Mouse (Mus musculus) bone marrow macrophage, adult 2 months (primary cell): ENCODE data around the gene Fst. TPM values are rescaled to one million over a fixed set of nuclear protein-coding genes. Genes with fewer than 3 reads are reported as not detected.

Source experiments
- H3K27ac ChIP-seq: 2 replicates; pipeline ENCODE4 v1.5.1; 2012; ENCODE audit warnings: low read depth, low read length; ENCODE audit not compliant: insufficient read depth
- H3K4me1 ChIP-seq: 2 replicates; pipeline ENCODE4 v1.6.1; 2012; ENCODE audit warnings: low read length; ENCODE audit not compliant: control insufficient read depth, insufficient read depth
- H3K4me3 ChIP-seq: 2 replicates; pipeline ENCODE4 v1.5.1; 2012; ENCODE audit warnings: mild to moderate bottlenecking, low read length, moderate library complexity; ENCODE audit not compliant: insufficient read depth
- CTCF ChIP-seq: IDR thresholded peaks from 2 replicates; pipeline ENCODE4 v1.5.1; 2012; ENCODE audit warnings: low read depth, mild to moderate bottlenecking, low read length, moderate library complexity
- POLR2A ChIP-seq: IDR thresholded peaks from 2 replicates; pipeline ENCODE4 v1.6.1; 2012; ENCODE audit warnings: mild to moderate bottlenecking, low read depth, low read length, borderline replicate concordance
- polyA plus RNA-seq: library from polyadenylated mRNA; stranded (reverse); fragments of >200 nt; gene quantifications from 2 replicates; pipeline ENCODE4 v1.2.4, GENCODE M21; 2012; ENCODE audit not compliant: missing spikeins, insufficient read depth, insufficient read length

Fst gene
- polyA plus RNA-seq, 1 experiment = not detected

GRCm38 (mm10) chr13:114460306-114460892 lies 1.6 kb upstream of the Fst start:
- Histone ChIP-seq H3K27ac (no peak overlapping the region), H3K4me3 (peak overlapping the region; percentile 33), H3K4me1 (no peaks in the 10 kb centered on the region)
- no peak for TF ChIP-seq POLR2A
- TF ChIP-seq CTCF = no peak

GRCm38 (mm10) chr13:114459701-114460160 lies 980 bp upstream of the Fst start:
- TF ChIP-seq CTCF = no peak
- no peak for TF ChIP-seq POLR2A
- Histone ChIP-seq H3K4me3 (peak overlapping the region; percentile 51), H3K4me1 (no peaks in the 10 kb centered on the region), H3K27ac (no peak overlapping the region)

GRCm38 (mm10) chr13:114458291-114458885 lies 363 bp downstream of the Fst start:
- Histone ChIP-seq H3K4me3 (peak overlapping the region; percentile 44), H3K27ac (no peak overlapping the region), H3K4me1 (no peaks in the 10 kb centered on the region)
- TF ChIP-seq POLR2A (no peak), CTCF (no peak)

DNA sequence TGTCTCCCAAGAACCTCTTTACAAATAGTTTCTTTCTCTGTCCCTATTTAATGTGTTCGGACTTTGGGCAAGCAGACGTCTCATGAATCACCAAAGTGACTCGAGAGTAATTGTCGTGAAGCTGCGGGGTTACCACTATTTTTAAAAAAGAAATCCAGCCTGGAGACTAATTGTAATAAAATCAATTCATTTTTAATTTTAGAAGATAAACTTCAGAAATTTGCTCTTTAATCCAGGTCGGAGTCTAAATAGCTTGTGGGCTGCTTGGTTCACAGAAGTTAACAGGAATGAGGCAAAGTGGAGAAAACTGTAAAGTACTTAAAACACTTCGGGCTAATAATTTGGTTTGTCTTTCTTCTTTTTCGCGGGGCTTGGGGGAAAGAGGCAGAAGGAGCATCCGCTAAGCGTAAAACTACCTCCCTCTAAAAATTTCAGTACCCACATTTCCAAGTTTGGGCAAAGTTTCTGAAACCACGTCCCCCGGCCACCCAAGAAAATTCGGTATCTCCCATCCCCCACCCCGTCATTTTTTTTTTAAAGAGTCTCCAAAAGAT lies 1.1 kb downstream of the Fst start:
- Histone ChIP-seq H3K27ac (no peak overlapping the region), H3K4me3 (peak overlapping the region; percentile 36)
- TF ChIP-seq POLR2A (no peak), CTCF (no peak)

DNA sequence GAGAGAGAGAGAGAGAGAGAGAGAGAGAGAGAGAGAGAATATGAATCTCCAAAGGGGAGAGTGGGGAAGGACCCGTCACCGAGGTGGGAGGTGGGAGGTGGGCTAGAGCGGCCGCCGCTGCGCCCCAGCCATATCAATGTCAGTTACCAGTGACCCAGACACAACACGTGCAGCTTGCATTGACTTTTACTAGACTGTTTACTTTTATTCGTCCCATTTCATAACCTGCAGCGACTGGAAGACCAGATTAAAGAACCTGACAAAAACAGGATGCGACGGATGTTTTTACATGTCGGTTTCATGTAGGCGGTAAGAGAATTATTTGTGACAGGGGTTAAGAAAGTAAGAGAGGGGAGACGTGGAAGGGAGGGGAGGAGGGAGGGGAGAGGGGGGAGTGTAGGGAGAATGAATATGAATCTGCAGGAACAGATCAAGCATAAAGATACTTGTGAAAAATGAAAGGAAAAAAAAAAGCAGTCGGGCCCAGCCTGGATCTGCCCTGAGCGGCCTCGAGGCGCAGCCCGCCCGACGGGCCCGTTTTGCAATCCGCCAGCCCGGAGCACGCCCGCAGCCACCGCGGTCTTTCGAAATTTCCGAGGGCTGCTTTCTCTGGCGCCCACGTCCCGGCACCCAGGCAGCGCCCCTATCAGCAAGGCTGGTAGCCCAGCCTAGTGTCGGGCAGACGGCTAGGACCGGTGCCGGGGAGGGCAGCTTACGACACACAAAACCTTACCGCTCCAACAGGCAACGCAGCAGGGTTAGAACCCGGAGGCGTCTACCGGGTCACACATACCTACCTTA lies 1.8 kb downstream of the Fst start:
- TF ChIP-seq POLR2A (no peak), CTCF (no peak)
- no peak overlapping the region for H3K27ac ChIP-seq
- no peaks in the 10 kb centered on the region for H3K4me1 ChIP-seq
- H3K4me3 ChIP-seq = peak overlapping the region; percentile 36

More for the DNA sequence above, 1.1 kb downstream of the Fst start:
- no peaks in the 10 kb centered on the region for H3K4me1 ChIP-seq

GRCm38 (mm10) chr13:114456224-114456623 lies 2.5 kb downstream of the Fst start:
- Histone ChIP-seq H3K4me3 (no peak overlapping the region), H3K4me1 (no peaks in the 10 kb centered on the region), H3K27ac (no peak overlapping the region)
- no peak for TF ChIP-seq CTCF
- TF ChIP-seq POLR2A = no peak

DNA sequence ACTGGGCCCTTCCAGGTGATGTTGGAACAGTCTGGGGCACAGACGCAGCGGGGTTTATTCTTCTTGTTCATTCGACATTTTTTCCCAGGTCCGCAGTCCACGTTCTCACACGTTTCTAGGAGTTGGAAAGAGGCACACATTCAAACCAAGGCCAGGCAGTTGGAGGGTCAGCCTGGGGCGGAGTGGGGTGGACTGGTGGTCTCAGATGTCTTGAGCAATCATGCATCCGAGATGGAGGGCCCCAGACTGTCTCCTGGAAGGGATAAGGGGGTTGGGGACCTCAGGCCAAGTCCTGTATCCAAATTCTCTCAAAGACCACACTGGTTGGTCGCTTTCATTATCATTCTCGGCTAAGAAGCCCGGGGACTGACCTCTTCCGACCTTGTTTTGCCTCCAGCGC lies 3.0 kb downstream of the Fst start:
- TF ChIP-seq CTCF (no peak), POLR2A (no peak)
- Histone ChIP-seq H3K27ac (no peak overlapping the region), H3K4me1 (no peaks in the 10 kb centered on the region), H3K4me3 (no peak overlapping the region)

DNA sequence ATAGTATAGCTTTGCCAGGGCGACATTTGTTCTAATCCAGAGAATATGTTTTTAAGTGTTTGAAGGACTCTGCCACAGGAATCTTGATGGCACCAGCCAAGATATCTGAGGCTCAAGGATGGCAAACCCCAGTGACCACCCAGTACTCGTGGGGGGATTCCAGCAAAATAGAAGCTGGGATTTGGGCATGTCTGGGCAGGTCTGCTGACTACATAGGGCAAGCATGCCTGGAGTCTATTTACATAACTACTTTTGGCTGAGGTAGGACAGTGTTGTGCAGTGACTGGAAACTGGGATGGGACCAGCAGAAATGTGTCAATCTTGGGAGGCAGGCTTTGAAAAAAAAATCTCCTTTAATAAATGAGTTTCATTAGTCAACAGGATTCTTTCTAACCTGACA lies 11.5 kb downstream of the Fst start:
- no peak overlapping the region for H3K27ac ChIP-seq
- TF ChIP-seq POLR2A (no peak), CTCF (no peak)
- no peaks in the 10 kb centered on the region for H3K4me1 ChIP-seq
- H3K4me3 ChIP-seq = no peak overlapping the region

GRCm38 (mm10) chr13:114432491-114432890 lies 26.3 kb downstream of the Fst start:
- Histone ChIP-seq H3K27ac (no peak overlapping the region), H3K4me3 (no peak overlapping the region), H3K4me1 (no peaks in the 10 kb centered on the region)
- TF ChIP-seq CTCF = no peak
- TF ChIP-seq POLR2A = no peak

- TF ChIP-seq POLR2A (no peak), CTCF (no peak)
- Histone ChIP-seq H3K4me3 (no peak overlapping the region), H3K4me1 (no peaks in the 10 kb centered on the region), H3K27ac (no peak overlapping the region)
Measured at GRCm38 (mm10) chr13:114425230-114425629, 33.5 kb downstream of the Fst start.
